21 mouse cellular contexts compared by ENCODE assay signal in genomic region chr5:150936807-150937206, GRCm38 (mm10). TPM values are rescaled to one million over a fixed set of nuclear protein-coding genes. Genes with fewer than 3 reads are reported as not detected.
A peak's percentile ranks its signal among the peaks of the same experiment; 100 is the strongest.
DNase-seq lines count a peak whose midpoint lies in the region; ATAC-seq and TF ChIP-seq lines count a peak whose summit lies in the region.
"Had no signal": no experiment of that assay in that cellular context is flagged by ENCODE, and none has a peak within 500 bp of the region (broad histone marks: within the 10 kb centered on the region; RNA-seq: fewer than 3 reads in every experiment).

No protein-coding gene starts in this region.

- H3K27ac ChIP-seq in lung, embryonic 14.5 days (ENCODE audit: low read depth) = peak overlapping the region; percentile 68
- no peak overlapping the region for H3K27ac ChIP-seq in lung, postnatal 0 days (ENCODE audit: low read length)
- no peak overlapping the region for H3K27ac ChIP-seq in limb, embryonic 13.5 days
- H3K27ac ChIP-seq: embryonic facial prominence, embryonic 13.5 days; forebrain, embryonic 10.5 days; forebrain, embryonic 13.5 days; gastrocnemius, adult 2 months; hindbrain, embryonic 12.5 days had no signal

- H3K36me3 ChIP-seq in lung, embryonic 14.5 days (ENCODE audit: insufficient read depth) = no peaks in the 10 kb centered on the region
- H3K36me3 ChIP-seq in lung, postnatal 0 days (ENCODE audit: insufficient read depth, low read length) = no peaks in the 10 kb centered on the region
- no peaks in the 10 kb centered on the region for H3K36me3 ChIP-seq in limb, embryonic 13.5 days
- H3K36me3 ChIP-seq: embryonic facial prominence, embryonic 13.5 days; forebrain, embryonic 10.5 days; hindbrain, embryonic 12.5 days had no signal

- no peak overlapping the region for H3K4me2 ChIP-seq in lung, embryonic 14.5 days
- no peak overlapping the region for H3K4me2 ChIP-seq in lung, postnatal 0 days (replicated peaks; ENCODE audit: low read depth, low read length)
- H3K4me2 ChIP-seq in limb, embryonic 13.5 days (replicated peaks) = 0 out of 2 replicates have a peak overlapping the region, but pooled peaks have one; percentile 31
- H3K4me2 ChIP-seq: embryonic facial prominence, embryonic 13.5 days; forebrain, embryonic 13.5 days; heart, embryonic 11.5 days; hindbrain, embryonic 12.5 days had no signal

- peaks cover 9% of the 10 kb centered on the region for H3K4me1 ChIP-seq in lung, embryonic 14.5 days (ENCODE audit: insufficient read depth)
- no peaks in the 10 kb centered on the region for H3K4me1 ChIP-seq in lung, postnatal 0 days (ENCODE audit: insufficient read depth, low read depth, low read length)
- H3K4me1 ChIP-seq in limb, embryonic 13.5 days = peaks cover 18% of the 10 kb centered on the region
- H3K4me1 ChIP-seq: forebrain, embryonic 10.5 days; hindbrain, embryonic 12.5 days had no signal

- peak; percentile 86 for ATAC-seq in lung, embryonic 14.5 days (ENCODE audit: insufficient read depth)
- no peak for ATAC-seq in lung, postnatal 0 days
- ATAC-seq in limb, embryonic 13.5 days (ENCODE audit: low FRiP score, low read depth) = no peak
- ATAC-seq: CD4-positive, CD25-positive, alpha-beta regulatory T cell, adult 4 months; forebrain, embryonic 13.5 days; forebrain, embryonic 16.5 days had no signal

- H3K9me3 ChIP-seq in lung, embryonic 14.5 days (ENCODE audit: low read depth, low read length) = no peaks in the 10 kb centered on the region
- no peaks in the 10 kb centered on the region for H3K9me3 ChIP-seq in lung, postnatal 0 days (ENCODE audit: low read length)
- H3K9me3 ChIP-seq in limb, embryonic 13.5 days = no peaks in the 10 kb centered on the region
- H3K9me3 ChIP-seq: embryonic facial prominence, embryonic 13.5 days; forebrain, embryonic 10.5 days; forebrain, embryonic 13.5 days; hindbrain, embryonic 12.5 days had no signal

- no peak for TF ChIP-seq CTCF in lung, embryonic 14.5 days (IDR thresholded peaks at IDR 0.05; ENCODE audit: low read depth)
- no peak for TF ChIP-seq CTCF in lung, postnatal 0 days (IDR thresholded peaks at IDR 0.05)

- no peak overlapping the region for H3K9ac ChIP-seq in lung, embryonic 14.5 days
- no peak overlapping the region for H3K9ac ChIP-seq in lung, postnatal 0 days (replicated peaks; ENCODE audit: low read depth)
- no peak overlapping the region for H3K9ac ChIP-seq in limb, embryonic 13.5 days
- H3K9ac ChIP-seq: embryonic facial prominence, embryonic 13.5 days; forebrain, embryonic 13.5 days; hindbrain, embryonic 12.5 days had no signal

- peak; percentile 88 for DNase-seq in lung, embryonic 14.5 days
- no peak for DNase-seq in lung, postnatal 4 days
- DNase-seq in lung, postnatal 0 days (ENCODE audit: low spot score) = peak; percentile 43
- DNase-seq in lung, postnatal 14 days = no peak
- DNase-seq in lung, postnatal 36 days = peak; percentile 22
- DNase-seq in thymus, postnatal 25 days = no peak
- DNase-seq in left cerebral cortex, adult 9 months (ENCODE audit: low spot score in 2 of 2) = no peak
- DNase-seq: adrenal gland, adult 2 months; adrenal gland, postnatal 14 days; gastrocnemius, postnatal 14 days; heart, adult 11 months had no signal

- no peak overlapping the region for H3K4me3 ChIP-seq in lung, embryonic 14.5 days (ENCODE audit: low read depth, low read length)
- no peak overlapping the region for H3K4me3 ChIP-seq in lung, postnatal 0 days (ENCODE audit: low read depth, low read length)
- no peak overlapping the region for H3K4me3 ChIP-seq in limb, embryonic 13.5 days
- H3K4me3 ChIP-seq: embryonic facial prominence, embryonic 13.5 days; forebrain, embryonic 10.5 days; forebrain, embryonic 13.5 days; gastrocnemius, adult 2 months; hindbrain, embryonic 12.5 days had no signal

- WGBS in lung, embryonic 14.5 days = 16% methylated on average over 4 of the region's 4 CpGs
- WGBS in lung, postnatal 0 days = 18% methylated on average over 4 of the region's 4 CpGs
- 58% methylated on average over 4 of the region's 4 CpGs for WGBS in limb, embryonic 13.5 days

- TF ChIP-seq EP300 in lung, postnatal 0 days (IDR thresholded peaks at IDR 0.05) = no peak

- no peaks in the 10 kb centered on the region for H3K27me3 ChIP-seq in lung, embryonic 14.5 days (ENCODE audit: insufficient read depth, low read length)
- H3K27me3 ChIP-seq in lung, postnatal 0 days (replicated peaks; ENCODE audit: insufficient read depth, low read length) = no peaks in the 10 kb centered on the region
- H3K27me3 ChIP-seq in limb, embryonic 13.5 days = peaks cover 18% of the 10 kb centered on the region
- H3K27me3 ChIP-seq: embryonic facial prominence, embryonic 13.5 days; forebrain, embryonic 13.5 days; hindbrain, embryonic 12.5 days had no signal

RNA-seq across cellular contexts. Expression of gene Kl, which starts 15.6 kb away (rescaled TPM):
- polyA plus RNA-seq in lung, embryonic 14.5 days (2014; fragmentation: Nextera tagmentation; extraction: Ambion mirVana) = 0.16 and 0.30 TPM in 2 replicates
- polyA plus RNA-seq in lung, postnatal 0 days (2015; fragmentation: Nextera tagmentation; extraction: Ambion mirVana) = 0.05 and 0.14 TPM in 2 replicates
- 0.18 and 0.23 TPM in 2 replicates for polyA plus RNA-seq in limb, embryonic 13.5 days (2015; fragmentation: Nextera tagmentation; extraction: Ambion mirVana)
- polyA plus RNA-seq: C2C12; CD4-positive, CD25-positive, alpha-beta regulatory T cell, adult 4 months had no signal

Comparison
In these comparisons a context has a peak if more than half of its experiments do, and no peak if none do; other contexts are left out.
1. DNase-seq: peak in lung, embryonic 14.5 days (single experiment), lung, postnatal 0 days (single experiment) and lung, postnatal 36 days (single experiment); none in lung, postnatal 4 days (0 of 2), lung, postnatal 14 days (single experiment), thymus, postnatal 25 days (single experiment) and left cerebral cortex, adult 9 months (0 of 2).